Mouse (Mus musculus): ENCODE results near the gene Tnrc6c.

The Tnrc6c gene

DNA sequence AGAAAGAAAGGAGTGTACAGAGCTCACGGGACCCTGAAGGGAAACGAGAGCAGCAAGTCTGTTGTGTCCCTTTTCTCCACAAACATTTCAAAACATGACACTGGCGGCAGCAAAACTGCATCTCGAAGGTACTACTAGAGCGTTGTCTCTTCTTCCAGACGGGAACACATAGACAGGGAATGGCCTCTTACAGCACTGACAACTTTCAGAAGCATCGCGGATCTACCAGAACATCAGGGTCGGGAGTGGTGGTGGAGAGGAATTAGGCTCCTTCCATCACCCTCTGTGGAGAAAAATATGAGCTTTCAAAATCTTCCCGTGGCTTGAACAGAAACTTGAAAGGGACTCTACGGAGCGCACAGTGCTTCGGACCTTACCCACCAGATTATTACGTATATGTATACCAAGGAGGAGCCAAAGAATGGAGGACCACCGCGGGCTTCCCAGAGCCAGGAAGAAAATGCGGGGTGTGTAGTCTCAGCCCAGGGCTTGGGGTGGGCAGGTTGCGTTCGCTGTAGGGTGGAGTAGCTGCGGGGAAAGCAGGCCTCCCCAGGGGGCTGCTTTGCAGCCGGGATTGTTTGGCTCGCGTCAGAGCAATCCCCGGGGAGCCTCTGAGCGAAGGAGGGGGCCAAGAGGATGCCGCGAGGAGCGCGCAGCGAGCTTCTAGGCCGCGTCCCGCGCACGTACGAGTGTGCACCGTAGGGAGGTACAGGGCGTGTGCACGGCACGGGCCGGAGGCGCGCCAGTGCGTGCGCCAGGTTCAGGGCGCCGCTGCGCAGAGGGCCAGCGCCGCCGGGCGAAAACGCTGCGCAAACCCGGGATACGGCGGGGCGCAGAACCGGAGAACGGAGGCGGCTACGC, at the start of gene Tnrc6c:
Gene Tnrc6c, plus strand, starts transcription at position 799 of the 861 bp plus-strand sequence.
- DNase-seq (ENCODE audit: low read depth): no peak

DNA sequence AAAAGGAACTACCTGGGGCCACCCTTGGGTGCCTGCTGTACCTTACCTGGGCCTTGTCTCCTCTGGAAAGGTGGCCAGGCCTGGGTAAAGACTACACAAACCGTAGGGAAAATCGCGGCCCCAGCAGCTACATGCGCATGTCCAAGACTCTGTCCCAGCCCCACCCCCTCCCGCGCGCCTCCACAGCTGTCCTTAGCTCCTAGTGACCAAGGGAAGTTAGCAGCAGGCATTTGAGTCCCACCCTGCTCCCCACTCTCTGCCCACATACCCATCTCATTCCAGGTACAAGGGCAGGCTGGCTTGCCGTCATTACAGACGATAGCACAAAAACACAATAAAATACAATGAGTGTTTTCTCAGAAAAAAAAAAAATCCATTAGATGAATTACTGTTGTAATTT, 48.0 kb upstream of the Tnrc6c start:
- no peak for DNase-seq (ENCODE audit: low read depth)

DNA sequence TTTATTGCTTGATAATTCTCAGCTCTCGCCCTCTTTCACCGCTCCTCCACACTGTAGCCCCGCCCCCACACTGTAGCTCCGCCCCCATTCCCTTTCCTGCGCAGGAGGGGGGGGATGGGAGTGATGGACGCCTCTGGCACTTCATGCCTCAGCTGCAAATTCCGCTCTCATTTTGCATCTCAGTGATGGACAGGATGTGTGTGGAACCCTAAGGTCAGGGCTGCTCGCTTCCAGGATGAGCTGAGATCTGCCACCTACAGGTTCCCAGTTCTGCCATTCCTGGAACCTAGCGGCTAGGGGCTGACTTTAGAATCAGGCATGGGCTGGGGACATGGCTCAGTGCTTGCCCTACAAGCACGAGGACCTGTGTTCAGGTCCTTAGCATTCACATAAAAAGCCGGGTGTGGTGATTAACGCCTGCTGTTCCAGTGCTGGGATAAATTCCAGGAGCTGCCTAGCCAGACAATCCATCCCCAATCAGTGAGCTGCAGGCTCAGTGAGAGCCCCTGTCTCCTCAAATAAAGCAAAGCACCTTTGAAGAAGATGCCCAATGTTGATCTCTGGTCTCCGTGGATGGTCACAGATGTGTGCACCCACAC, 47.4 kb upstream of the Tnrc6c start:
- DNase-seq (ENCODE audit: low read depth): no peak

DNA sequence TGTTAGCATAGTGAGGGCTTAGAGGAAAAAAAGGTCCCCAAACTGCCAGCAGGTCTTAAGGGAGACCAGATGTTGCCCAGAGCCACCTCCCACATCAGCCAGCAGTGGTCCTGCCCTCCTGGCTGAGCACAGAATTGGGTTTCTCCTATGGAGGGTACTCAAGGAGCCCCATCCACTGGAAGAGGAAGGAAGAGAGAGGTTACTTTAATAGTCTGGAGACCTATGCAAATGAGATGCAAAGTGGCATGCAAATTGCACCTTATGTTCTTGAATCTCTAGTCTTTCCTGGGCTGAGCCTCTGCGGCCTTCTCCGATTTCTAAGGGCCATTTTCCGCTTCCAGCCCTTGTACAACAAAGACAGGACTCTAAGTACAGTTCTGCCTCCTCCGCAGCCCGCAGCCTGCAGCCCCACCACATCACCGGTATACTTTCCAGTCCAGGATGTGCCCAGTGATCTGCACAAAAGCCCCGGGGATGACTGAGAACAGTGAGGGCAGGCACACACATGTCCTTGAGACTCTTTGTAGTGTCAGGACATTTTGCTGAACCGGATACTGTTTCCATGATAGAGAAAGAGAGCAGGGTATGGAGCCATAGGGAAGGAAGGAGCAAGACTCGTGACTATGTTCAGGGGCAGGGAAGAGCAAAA, 45.8 kb upstream of the Tnrc6c start:
- no peak for DNase-seq (ENCODE audit: low read depth)

DNA sequence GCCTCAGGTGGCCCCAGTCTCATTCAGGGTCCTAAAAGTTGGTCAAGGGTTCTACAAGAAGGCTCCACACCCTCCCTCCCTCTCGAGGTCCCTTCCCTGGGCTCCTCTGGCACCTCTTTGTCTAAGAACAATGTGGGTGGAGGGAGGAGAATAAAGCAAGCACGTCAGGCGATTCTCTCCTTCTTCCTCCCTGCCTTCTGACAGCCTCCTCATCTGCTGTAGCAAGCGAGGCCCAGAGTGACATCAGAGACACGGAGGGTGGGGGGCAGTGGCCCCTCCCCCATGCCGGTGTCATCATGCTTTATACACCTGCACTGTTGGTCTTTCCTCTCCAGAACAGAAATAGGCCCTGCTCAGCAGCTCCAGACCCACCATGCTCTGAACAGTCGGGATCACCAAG, 45.1 kb upstream of the Tnrc6c start:
- no peak for DNase-seq (ENCODE audit: low read depth)

DNA sequence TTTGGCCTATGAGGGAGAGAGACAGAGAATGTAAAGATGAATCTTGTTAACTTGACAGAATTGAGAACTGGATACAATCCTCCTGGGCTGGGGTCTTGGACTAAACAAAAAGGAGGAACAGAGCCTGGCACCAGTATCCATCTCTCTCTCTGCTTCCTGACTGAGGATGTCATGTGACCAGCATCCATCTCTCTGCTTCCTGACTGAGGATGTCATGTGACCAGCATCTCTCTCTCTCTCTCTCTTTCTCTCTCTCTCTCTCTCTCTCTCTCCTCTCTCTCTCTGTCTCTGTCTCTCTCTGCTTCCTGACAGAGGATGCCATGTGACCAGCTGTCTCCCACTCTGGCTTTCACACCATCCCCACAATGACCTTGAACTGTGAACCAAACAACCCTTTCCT, 43.5 kb upstream of the Tnrc6c start:
- DNase-seq (ENCODE audit: low read depth): no peak

DNA sequence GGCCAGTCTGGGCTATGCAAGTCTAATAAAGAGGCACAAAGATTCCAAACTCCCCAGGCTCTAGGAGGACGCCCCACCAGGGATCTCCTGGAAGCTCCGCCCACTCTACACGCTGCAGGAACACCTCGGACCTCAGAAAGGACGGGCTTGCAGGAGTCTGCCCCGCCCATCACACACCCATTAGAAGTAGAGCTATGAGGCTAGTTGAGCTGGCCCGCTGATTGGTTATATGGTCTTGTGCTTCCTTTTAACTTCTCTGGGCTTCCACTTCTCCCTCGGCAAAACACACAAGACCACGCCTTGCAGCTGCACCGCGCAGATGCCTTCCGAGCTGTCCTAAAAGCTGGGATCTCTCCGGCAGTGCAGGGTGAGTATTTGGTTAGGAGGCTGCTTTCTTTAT, 43.0 kb upstream of the Tnrc6c start:
- no peak for DNase-seq (ENCODE audit: low read depth)

DNA sequence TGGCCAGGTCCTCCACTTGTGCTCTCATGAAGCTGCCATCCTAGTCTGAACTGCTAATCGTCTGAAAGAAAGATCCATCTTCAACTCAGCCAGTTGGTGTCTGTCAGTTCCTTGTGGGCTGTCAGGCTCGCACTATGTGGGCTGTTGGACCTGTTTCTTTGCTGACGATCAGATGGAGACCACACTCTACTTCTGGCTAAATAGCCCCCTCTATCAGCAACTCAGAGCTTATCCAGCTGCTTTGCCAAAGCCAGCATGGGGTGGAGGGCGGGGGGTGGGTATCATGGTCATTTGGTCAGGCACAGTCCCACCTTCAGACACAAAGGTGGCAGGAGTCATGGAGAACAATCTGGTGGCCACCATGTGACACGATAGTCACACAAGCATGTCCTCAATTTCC, 42.2 kb upstream of the Tnrc6c start:
- no peak for DNase-seq (ENCODE audit: low read depth)

DNA sequence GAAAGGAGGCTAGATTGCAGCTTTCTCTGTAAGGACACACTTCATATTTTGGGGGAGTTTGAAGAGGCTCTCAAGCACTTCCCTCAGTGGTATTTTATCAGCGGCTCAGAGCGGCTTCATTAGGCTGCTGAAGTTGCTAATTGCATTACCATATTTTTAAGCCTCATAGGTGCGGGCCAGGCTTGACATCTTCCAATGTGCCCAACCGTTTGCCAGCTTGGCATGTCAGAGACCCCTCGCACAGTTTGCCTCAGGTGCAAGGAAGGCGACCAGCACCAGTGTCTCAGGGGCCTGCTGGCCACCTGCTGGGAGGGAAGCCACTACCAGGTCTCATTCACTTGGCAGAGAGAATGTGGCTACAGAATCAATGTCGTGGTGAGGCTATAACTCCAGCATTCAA, 41.2 kb upstream of the Tnrc6c start:
- DNase-seq (ENCODE audit: low read depth): no peak

DNA sequence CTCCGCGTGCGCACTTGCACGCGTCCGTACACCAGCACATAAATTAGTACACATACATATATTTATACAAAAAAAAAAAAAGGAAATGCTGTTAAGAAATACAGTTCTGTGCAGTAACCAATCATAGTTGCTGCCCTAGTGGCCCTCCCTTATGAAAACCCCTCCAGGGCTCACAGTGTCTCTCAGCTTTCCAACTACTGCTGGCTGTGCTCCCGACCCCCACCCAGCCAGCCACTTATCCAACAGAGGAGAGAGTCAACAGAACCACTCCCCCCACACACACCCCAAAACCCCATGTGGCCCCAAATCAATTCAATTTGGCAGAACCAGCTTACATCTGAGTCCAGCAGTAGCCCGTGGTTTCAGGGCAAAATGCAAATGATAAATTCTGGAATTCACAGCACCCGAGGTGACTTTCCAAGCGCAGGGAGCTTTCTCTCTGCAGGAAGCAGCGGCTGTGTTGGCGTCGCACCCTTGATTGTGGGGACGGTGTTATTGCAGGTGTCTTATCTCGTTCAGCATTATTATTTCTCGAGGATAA, 36.7 kb upstream of the Tnrc6c start:
- DNase-seq (ENCODE audit: low read depth): no peak

DNA sequence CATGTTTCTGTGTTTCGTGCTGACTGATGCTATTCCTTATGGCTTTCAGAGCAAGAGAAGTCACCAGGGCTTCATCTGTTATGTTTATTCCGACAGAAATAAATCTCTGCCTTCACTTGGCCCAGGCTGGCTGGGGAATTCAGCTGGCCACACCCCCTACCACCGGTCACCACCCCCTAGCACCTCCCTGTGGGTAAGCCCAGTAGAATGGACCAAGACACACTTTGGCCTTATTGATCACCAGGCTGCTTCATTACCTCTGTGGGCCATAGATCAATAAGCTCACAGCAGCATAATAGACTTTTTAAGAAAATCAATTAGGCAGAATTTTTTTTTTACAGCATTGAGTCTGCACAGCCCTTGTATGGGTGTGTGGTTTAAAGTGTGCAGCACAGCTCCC, 35.9 kb upstream of the Tnrc6c start:
- no peak for DNase-seq (ENCODE audit: low read depth)

DNA sequence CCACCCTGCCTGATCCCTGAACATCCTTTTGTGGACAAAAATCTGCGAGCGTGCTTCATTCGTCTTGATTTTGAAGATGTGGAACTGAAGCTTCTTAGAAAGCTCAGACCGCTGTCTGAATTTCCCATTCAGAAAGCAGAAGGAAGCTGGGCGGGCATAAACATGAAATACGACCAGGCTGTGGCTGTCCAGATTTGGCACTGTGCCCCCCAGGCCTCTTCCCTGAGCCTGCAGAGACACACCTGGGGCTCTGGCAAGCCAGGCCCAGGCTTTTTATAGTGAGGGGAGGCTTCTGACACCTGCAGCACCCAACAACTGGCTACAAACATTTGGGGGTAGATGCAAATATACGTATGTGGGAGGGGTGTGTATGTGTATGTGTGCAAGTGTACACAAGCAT, 35.3 kb upstream of the Tnrc6c start:
- no peak for DNase-seq (ENCODE audit: low read depth)

DNA sequence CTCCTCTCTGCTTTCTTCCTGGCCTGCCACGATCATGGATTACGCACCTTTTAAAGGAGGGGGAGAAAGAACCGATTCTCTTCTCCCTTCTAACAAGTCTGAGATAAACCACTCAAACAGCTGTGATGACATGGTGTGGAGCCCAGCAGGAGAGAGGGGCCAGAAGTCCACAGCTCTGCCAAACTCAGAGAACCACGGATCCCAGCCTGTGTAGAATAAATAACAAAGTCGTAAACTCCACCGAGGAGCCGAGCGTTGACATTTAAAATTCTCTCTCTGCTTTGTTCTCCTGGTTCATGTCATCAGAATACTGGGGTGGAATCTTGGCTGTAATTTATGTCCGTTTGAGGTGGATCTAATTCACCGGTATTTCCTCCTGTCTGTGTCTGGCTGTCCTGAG, 34.5 kb upstream of the Tnrc6c start:
- no peak for DNase-seq (ENCODE audit: low read depth)

DNA sequence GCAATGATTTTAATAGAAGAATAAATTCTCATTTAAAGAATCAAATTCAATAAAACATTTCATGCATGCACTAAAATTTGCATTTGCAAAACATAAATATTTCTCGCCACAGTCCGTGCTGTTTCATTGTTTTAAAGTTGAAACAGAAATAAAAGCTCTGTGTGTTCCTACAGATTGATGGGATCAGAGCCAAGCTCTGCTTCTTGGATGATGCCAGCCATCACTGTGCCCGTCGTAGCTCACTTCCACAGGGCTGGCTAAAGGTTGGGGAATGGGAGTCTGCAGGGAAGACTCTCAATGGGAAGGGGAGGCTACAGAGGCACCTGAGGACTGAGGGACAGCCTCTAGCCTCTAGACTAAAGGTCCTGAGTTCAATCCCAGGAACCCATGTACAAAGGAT, 28.9 kb upstream of the Tnrc6c start:
- no peak for DNase-seq (ENCODE audit: low read depth)

DNA sequence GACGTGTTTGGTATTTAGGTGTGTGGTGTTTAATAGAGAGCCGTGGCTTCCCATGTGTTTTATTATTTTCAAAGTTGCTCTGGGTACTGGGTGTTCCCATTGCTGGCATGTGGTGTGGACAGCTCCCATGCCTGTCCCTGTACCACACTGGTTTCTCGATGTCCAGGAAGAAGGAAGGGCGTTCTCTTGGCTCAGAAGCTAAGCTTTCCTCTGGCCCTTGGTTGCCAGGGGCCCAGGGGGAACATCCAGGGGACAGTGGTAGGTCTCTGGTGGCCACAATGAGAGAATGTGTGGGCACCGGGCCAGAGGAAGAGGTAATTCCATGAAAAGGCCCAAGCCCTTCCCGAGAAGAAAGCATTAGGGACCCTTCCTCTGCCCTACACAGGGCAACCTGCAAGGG, 27.5 kb upstream of the Tnrc6c start:
- no peak for DNase-seq (ENCODE audit: low read depth)

DNA sequence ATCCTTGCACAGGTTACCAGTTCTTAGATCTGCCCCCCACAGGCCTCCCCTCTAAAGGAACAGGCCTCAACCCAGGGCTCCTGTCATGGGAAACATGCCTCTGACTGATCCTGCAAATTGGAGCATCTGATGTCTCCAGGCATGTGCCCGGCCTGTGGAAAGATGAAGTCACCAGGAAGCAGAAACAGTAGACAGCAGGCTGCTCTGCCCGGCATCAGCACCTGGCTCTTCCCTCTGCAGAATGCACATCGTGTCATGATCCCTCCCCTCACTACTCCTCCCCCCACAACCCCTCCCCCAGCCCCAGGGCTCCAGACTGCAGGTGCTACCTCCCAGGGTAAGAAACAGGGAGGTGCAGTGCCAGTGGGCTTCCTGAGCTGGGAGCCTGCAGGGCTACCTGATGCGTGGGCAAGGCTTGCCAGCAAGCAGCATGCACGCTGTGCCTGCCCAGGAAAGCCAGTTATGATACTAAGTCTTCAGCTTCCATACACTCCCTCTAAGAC, 27.0 kb upstream of the Tnrc6c start:
- DNase-seq (ENCODE audit: low read depth): no peak

DNA sequence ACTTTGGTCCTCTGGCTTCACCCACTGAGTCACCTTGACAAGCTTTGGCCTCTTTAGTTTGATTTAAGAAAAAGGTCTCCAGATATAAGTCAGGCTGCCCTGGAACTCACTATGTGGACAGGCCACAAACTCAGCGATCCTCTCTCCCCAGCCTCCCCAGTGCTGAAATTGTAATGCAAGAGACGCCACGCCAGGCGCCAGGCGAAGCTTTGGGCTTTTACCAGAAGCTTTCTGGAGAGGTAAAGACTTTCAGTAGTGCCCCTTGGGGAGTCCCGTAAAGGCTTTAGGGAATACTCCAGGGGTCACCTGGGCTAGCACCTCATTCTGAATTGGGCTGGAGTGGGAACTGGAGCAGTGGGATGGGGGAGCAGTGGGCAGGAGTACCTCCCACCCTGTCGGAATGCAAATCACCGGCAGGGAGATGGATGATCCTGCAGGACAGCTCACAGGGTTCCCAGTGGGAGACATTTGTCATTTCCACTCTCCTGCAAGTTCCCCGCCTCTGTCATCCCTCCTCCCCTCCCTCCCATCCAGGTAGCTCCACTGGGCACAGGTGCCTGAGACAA, 26.3 kb upstream of the Tnrc6c start:
- no peak for DNase-seq (ENCODE audit: low read depth)

DNA sequence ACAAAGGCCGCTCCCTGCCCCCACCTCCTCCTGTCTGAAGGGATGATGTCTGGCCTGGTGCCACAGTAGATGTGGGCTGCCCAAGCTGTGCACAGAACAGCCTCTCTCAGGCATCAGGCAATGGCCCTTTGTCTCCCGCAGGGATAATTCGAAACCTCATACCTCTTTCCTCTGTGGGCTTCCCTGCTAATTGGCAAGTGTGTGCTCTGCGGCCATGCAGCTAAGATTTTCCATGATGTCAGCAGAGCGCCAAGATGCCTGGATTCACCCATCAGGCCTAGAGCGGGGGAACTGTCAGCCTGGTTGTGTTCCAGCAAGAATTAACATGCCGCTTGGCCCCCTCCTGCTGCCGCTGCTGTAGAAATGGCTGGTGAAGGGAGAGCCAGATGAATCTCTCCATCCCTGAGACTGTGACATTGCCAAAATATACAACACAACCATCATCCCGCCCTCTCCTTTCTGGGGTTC, 25.7 kb upstream of the Tnrc6c start:
- peak; percentile 25 for DNase-seq (ENCODE audit: low read depth)

DNA sequence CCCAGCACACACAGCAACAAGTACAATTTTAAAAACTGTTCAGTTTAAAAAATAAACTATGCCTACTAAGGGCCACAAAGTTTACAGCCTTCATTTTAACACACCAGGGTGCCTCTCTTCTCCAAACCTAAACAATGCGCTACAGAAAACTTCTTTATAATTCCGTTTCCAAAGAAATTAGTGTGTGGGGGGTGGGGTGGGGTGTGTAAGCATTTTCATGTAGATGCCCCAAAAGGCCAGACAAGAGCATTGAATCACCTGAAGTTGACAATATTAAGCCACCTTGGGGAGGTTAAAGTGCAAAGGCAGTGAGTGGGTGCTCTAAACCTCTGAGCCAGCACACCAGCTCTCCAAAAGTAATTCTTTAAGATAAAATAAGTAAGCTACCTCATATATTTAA, 24.2 kb upstream of the Tnrc6c start:
- no peak for DNase-seq (ENCODE audit: low read depth)

DNA sequence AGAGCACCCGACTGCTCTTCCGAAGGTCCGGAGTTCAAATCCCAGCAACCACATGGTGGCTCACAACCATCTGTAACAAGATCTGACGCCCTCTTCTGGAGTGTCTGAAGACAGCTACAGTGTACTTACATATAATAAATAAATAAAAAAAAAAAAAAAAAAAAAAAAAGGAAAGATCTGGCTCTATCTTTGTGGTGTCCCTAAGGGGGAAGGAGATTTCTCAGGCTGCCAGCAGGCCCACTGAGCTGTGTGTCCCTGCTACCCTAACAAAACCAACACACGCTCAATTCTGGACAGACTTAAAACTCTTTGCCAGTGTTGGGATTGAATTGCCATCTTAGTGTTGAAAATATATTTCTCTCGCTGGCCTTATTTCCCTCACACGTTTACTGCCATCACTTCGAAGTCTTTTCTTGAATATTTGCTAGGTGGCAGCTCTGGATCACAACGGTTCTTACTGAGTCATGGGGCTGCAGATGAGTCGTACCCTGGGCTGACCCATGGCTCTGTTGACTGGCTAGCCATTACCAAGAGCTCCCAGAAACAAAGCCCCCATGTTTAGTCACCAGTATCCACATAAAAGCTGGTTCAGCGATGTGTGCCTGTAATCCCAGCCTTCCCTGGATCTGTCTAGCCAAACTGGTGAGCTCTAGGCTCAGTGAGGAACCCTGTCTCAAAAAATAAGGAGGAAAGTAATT, 23.1 kb upstream of the Tnrc6c start:
- DNase-seq (ENCODE audit: low read depth): no peak

DNA sequence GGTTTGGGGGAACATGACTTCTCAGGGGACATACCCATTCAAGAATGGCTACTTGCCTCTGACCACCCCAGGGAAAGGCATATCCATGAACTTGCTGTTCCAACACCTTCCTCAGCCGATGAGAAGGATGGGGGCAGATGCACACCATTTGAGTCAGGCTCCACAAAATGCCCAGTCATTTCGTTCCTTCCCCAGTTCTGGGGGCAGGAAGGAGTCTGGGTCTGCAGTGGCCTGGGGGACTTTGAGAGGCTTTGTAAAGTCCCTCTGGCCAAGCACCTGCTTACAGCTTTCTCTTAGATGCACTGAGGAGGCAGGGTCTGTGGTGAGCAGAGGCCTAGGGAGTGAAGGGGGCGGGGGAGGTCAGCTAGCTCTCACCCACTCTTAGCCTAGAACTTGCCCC, 20.8 kb upstream of the Tnrc6c start:
- DNase-seq (ENCODE audit: low read depth): no peak

DNA sequence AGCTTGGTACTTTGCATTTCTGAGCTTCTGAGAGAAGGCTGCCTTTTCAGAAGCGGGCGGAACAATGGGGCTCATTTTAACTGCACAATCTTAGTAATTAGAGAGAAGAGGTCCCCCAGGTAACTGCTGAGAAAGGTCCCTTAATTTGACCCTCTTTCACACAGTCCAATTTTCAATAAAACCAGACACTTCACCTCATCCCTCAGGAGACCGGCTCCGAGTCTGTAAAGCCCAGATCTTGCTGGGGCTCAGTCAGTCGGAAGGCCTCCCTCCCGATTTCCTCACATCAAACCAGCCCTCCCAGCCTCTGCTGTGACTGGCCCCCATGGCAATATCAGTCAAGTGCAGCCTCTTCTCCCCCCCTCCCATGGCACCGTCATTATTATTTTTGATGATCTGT, 15.7 kb upstream of the Tnrc6c start:
- DNase-seq (ENCODE audit: low read depth): no peak

All from fibroblast of lung, adult 2 months (primary cell).